Mouse (Mus musculus) forebrain, postnatal 0 days (tissue): Measurements from ENCODE around the gene Fh1. TPM values are rescaled to one million over a fixed set of nuclear protein-coding genes. Genes with fewer than 3 reads are reported as not detected.

Experiments
- ATAC-seq: fragments of 200-750 bp; cut with Nextera tagmentation; 2 replicates; pipeline ENCODE4 v1.8.0; 2017; ENCODE audit warnings: mild to moderate bottlenecking, moderate library complexity
- DNase-seq: peaks from one replicate; pipeline ENCODE4 v3.0.0-alpha.2; 2015
- H3K27ac ChIP-seq: fragments of 300-500 bp; sonication (generic); 2 replicates; pipeline ENCODE4 v1.5.1; 2014; ENCODE audit warnings: low read depth, mild to moderate bottlenecking, antibody characterized with exemption, low read length, moderate library complexity, mixed read lengths
- H3K27me3 ChIP-seq: fragments of 300-500 bp; sonication (generic); 2 replicates; pipeline ENCODE4 v1.6.1; 2014; ENCODE audit warnings: mild to moderate bottlenecking, low read length, mixed read lengths; ENCODE audit not compliant: insufficient read depth
- H3K36me3 ChIP-seq: fragments of 300-500 bp; sonication (generic); 2 replicates; pipeline ENCODE4 v1.6.1; 2014; ENCODE audit warnings: mild to moderate bottlenecking, moderate library complexity; ENCODE audit not compliant: insufficient read depth
- H3K4me1 ChIP-seq: fragments of 300-500 bp; sonication (generic); 2 replicates; pipeline ENCODE4 v1.6.1; 2014; ENCODE audit warnings: antibody characterized with exemption; ENCODE audit not compliant: insufficient read depth
- H3K4me2 ChIP-seq: fragments of 300-500 bp; sonication (generic); 2 replicates; pipeline ENCODE4 v1.6.1; 2014; ENCODE audit warnings: low read depth, mild to moderate bottlenecking, moderate library complexity
- H3K4me3 ChIP-seq: fragments of 300-500 bp; sonication (generic); 2 replicates; pipeline ENCODE4 v1.5.1; 2014; ENCODE audit warnings: low read depth, low read length, mixed read lengths
- H3K9ac ChIP-seq: fragments of 300-500 bp; sonication (generic); 2 replicates; pipeline ENCODE4 v1.6.1; 2014; ENCODE audit warnings: mild to moderate bottlenecking
- H3K9me3 ChIP-seq: fragments of 300-500 bp; sonication (generic); 2 replicates; pipeline ENCODE4 v1.6.1; 2016; ENCODE audit warnings: low read length
- CTCF ChIP-seq: sonication (generic); IDR thresholded peaks from 2 replicates; pipeline ENCODE4 v1.5.1; 2016; ENCODE audit warnings: antibody characterized with exemption, control low read depth, low read depth
- WGBS: fragments of 180-500 bp; shearing (Covaris S2); extraction: QIAGEN DNeasy Blood & Tissue Kit; methylation state at CpG from one replicate; pipeline ENCODE4 v1.1.7; 2014; 5-methylcytosine and 5-hydroxymethylcytosine counted together
- polyA plus RNA-seq: library from polyadenylated mRNA; unstranded; fragments of >200 nt; fragmentation: Nextera tagmentation; extraction: Ambion mirVana; gene quantifications from 2 replicates; pipeline ENCODE4 v1.2.1, GENCODE M21; 2015
- total RNA-seq: library from RNA; depleted of rRNA; stranded (reverse); fragments of >200 nt; gene quantifications from 2 replicates; pipeline ENCODE4 v1.2.3, GENCODE M21; 2014

Gene Fh1
- total and polyA plus RNA-seq, 2 experiments from 2014 or later, result 54.2 to 92.9 TPM

DNA sequence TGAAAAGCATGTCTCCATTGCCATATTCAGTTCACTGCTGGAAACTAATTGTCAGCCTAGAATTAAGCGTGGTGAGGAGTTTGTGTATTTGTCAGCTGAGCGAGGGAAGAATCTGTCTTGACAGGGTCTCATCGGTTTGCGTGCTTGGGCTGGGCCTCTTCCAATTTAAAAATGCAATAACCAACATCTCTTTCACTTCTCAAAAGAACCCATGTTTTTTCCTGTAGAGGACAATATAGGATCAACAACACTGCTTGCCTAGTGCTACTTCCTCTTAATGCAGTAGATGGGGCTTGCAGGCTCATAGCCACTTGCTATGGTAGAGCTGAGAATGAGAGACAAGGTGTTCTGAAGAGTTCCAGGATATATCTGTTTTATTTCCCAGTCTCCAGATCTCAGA, 34.5 kb upstream of the Fh1 start:
- Histone ChIP-seq H3K27ac (no peak overlapping the region), H3K4me2 (no peak overlapping the region), H3K9me3 (no peaks in the 10 kb centered on the region), H3K27me3 (no peaks in the 10 kb centered on the region), H3K4me3 (no peak overlapping the region), H3K9ac (no peak overlapping the region), H3K36me3 (no peaks in the 10 kb centered on the region), H3K4me1 (no peaks in the 10 kb centered on the region)
- ATAC-seq (no peak), DNase-seq (no peak)
- TF ChIP-seq CTCF, result no peak
- 91% methylated on average over 4 of the region's 4 CpGs for WGBS

DNA sequence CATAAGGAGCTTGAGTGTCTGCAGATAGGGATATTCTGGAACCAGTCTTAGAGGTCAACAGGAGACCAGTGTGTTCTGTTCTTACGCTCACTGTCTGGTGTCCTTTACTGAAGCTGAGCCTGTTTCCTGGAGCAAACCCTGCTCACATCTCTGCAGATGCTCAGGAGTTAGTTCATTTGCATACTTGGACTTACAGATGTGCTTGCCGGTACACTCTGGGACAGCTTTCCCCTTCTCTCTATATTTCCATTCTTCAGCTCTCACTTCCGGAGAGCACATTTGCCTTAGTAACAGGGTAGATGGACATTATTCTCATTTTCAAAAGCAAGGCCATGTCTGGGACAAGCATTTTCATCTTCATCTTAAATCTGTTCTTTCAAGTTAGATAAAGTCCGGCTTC, 23.2 kb upstream of the Fh1 start:
- WGBS, result 96% methylated on average over 4 of the region's 4 CpGs
- DNase-seq (no peak), ATAC-seq (no peak)
- Histone ChIP-seq H3K27ac (no peak overlapping the region), H3K4me2 (no peak overlapping the region), H3K4me3 (no peak overlapping the region), H3K4me1 (no peaks in the 10 kb centered on the region), H3K9ac (no peak overlapping the region), H3K27me3 (no peaks in the 10 kb centered on the region), H3K36me3 (no peaks in the 10 kb centered on the region), H3K9me3 (no peaks in the 10 kb centered on the region)
- TF ChIP-seq CTCF, result no peak

GRCm38 (mm10) chr1:175646952-175647351, 21.5 kb upstream of the Fh1 start:
- TF ChIP-seq CTCF, result no peak
- 80% methylated on average over 9 of the region's 9 CpGs for WGBS
- H3K36me3 ChIP-seq, result no peaks in the 10 kb centered on the region
- ATAC-seq (no peak), DNase-seq (no peak)
- H3K27ac ChIP-seq, result no peak overlapping the region
- no peak overlapping the region for H3K4me2 ChIP-seq
- H3K9ac ChIP-seq, result no peak overlapping the region
- no peak overlapping the region for H3K4me3 ChIP-seq
- no peaks in the 10 kb centered on the region for H3K27me3 ChIP-seq
- H3K9me3 ChIP-seq, result no peaks in the 10 kb centered on the region
- no peaks in the 10 kb centered on the region for H3K4me1 ChIP-seq

GRCm38 (mm10) chr1:175643496-175644265, 18.2 kb upstream of the Fh1 start:
- ATAC-seq, result no peak
- no peaks in the 10 kb centered on the region for H3K4me1 ChIP-seq
- no peak overlapping the region for H3K27ac ChIP-seq
- H3K9ac ChIP-seq, result no peak overlapping the region
- H3K36me3 ChIP-seq, result no peaks in the 10 kb centered on the region
- H3K4me3 ChIP-seq, result no peak overlapping the region
- H3K9me3 ChIP-seq, result no peaks in the 10 kb centered on the region
- no peak overlapping the region for H3K4me2 ChIP-seq
- TF ChIP-seq CTCF, result no peak
- no peaks in the 10 kb centered on the region for H3K27me3 ChIP-seq
- DNase-seq, result no peak
- 78% methylated on average over 5 of the region's 5 CpGs for WGBS

DNA sequence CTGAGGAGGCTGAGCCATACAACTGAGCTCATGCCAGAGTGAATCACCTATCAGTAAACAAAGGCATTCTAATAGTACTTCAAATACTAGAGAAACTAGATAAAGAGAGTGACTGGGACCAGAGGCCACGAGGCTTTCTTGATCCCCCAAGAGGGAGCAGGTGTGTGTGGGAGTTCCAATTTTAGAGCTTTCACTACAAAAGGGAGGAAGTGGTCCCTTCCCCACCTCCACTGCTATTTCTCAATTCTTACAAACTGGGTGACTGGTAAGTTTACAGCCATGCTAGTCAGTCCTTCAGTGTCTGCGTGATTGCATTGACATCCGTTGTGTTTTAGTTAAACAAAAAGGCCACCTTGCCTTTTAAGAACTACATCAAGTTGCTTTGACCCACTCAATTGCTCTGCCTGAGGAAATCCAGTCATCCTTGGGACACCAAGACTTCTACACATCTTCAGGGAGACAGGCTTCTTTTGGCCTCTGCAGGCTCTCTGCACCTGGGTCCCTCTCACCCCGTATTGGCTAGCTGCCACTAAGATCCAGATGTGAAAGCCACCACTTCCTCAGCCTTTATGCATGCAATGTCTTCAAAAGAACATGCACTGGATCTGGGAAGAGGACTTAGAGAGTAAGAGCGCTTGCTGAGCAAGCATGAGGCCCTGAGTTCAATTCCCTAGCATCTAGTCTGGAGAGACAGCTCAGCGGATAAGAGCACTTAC, 15.2 kb upstream of the Fh1 start:
- no peak overlapping the region for H3K9ac ChIP-seq
- no peaks in the 10 kb centered on the region for H3K36me3 ChIP-seq
- ATAC-seq, result no peak
- H3K4me1 ChIP-seq, result no peaks in the 10 kb centered on the region
- H3K4me2 ChIP-seq, result no peak overlapping the region
- no peak for DNase-seq
- 86% methylated on average over 6 of the region's 6 CpGs for WGBS
- no peak overlapping the region for H3K4me3 ChIP-seq
- no peak for TF ChIP-seq CTCF
- no peaks in the 10 kb centered on the region for H3K9me3 ChIP-seq
- no peak overlapping the region for H3K27ac ChIP-seq
- no peaks in the 10 kb centered on the region for H3K27me3 ChIP-seq

GRCm38 (mm10) chr1:175639072-175639471, 13.6 kb upstream of the Fh1 start:
- Histone ChIP-seq H3K27me3 (no peaks in the 10 kb centered on the region), H3K27ac (no peak overlapping the region), H3K4me2 (no peak overlapping the region), H3K4me1 (no peaks in the 10 kb centered on the region), H3K9ac (no peak overlapping the region), H3K9me3 (no peaks in the 10 kb centered on the region), H3K4me3 (no peak overlapping the region), H3K36me3 (no peaks in the 10 kb centered on the region)
- DNase-seq (no peak), ATAC-seq (no peak)
- 79% methylated on average over 7 of the region's 7 CpGs for WGBS
- TF ChIP-seq CTCF, result no peak

- H3K27me3 ChIP-seq, result no peaks in the 10 kb centered on the region
- no peak for TF ChIP-seq CTCF
- no peak for ATAC-seq
Measured at GRCm38 (mm10) chr1:175637677-175638076, 12.2 kb upstream of the Fh1 start.

More at GRCm38 (mm10) chr1:175637677-175638076, 12.2 kb upstream of the Fh1 start:
- DNase-seq, result no peak
- WGBS, result 72% methylated on average over 7 of the region's 7 CpGs
- Histone ChIP-seq H3K4me3 (no peak overlapping the region), H3K36me3 (no peaks in the 10 kb centered on the region), H3K4me1 (no peaks in the 10 kb centered on the region), H3K9ac (no peak overlapping the region), H3K27ac (no peak overlapping the region), H3K9me3 (no peaks in the 10 kb centered on the region), H3K4me2 (no peak overlapping the region)
